Mouse (Mus musculus): ENCODE measurements around the gene Gzmb. TPM values are rescaled to one million over a fixed set of nuclear protein-coding genes. Genes with fewer than 3 reads are reported as not detected.
"Not testable (repeated sequence)": the region's sequence is repeated elsewhere in the genome, so short reads cannot be mapped to it uniquely, and the experiment has no call there.

Gene Gzmb
- polyA plus RNA-seq, 1 experiment from 2014 or later, result 1.9 TPM

DNA sequence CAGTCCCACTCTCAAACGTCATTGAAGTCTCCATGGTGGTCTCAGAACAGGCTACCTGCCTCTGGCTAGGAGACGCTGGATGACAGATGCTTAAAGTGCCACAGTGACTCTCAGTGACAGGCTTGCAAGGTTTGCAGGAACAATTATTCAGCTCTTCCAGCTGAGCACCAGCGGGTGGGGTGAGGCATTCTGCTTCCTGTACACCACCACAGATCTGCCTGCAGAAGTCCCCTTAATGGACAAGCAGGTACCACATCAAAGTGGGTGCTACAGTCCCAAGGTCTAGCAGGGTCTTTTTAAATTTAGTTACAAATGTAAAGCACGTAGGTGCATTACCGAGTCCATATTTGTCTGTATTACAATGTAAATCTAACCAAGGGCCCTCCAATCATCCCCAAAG, 25.7 kb upstream of the Gzmb start:
- Histone ChIP-seq H3K27me3 (ENCODE audit: control insufficient read depth, insufficient read depth, low read length) (no peaks in the 10 kb centered on the region), H3K27ac (ENCODE audit: low read length) (no peak overlapping the region), H3K4me2 (ENCODE audit: low read depth, low read length) (no peak overlapping the region), H3K4me3 (replicated peaks; ENCODE audit: low read length) (no peak overlapping the region), H3K36me3 (ENCODE audit: control insufficient read depth, insufficient read depth, low read length) (no peaks in the 10 kb centered on the region), H3K4me1 (ENCODE audit: control insufficient read depth, insufficient read depth, low read length) (no peaks in the 10 kb centered on the region), H3K9ac (ENCODE audit: low read length) (no peak overlapping the region), H3K9me3 (replicated peaks; ENCODE audit: control insufficient read depth, low read length) (no peaks in the 10 kb centered on the region)
- 62% methylated on average over 5 of the region's 5 CpGs for WGBS
- ATAC-seq (ENCODE audit: insufficient read depth, low FRiP score), result no peak

DNA sequence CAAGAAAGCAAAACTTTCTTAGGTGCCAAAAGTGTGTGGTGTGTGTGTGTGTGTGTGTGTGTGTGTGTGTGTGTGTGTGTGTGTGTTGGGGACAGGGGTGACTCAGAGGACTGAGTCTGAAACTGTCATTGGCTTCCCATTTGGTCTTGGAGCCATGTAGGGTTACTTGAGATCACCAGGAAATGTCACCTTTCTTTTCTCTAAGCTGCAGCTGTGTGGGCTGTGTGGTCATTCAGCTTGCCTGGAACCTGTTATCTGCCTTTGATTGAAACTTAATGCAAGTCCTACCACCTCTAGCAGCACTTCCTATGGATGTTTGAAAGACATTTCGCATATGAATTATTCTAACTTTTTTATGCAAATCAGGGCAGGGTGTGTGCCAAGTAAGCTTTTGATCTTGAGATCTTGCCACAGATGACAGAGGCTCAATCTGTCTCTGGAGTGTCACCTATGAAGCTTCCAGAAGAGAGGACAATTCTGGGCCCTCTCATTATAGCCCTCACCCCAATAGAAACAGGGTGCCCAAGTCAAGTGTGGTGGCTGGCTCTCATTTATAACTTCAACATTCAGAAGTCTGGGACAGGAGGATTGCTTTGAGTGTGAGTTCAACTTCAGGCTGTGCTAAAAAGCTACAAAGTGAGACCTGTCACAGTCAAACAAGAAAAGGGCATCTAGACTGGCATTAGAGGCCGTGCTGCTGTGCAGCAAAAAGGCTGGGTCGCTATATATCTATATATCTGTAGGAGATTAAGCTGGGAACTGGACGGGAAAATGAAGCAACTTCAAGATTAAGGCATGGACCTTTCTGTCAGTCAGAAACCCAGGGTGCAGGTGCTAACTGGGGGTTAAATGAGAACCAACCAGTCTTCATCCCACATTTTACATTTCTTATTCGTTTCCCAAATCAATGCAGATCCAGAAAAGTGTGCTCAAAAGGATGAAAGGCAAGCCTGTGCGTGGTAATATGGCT, 22.6 kb upstream of the Gzmb start:
- H3K9ac ChIP-seq (ENCODE audit: low read length), result no peak overlapping the region

DNA sequence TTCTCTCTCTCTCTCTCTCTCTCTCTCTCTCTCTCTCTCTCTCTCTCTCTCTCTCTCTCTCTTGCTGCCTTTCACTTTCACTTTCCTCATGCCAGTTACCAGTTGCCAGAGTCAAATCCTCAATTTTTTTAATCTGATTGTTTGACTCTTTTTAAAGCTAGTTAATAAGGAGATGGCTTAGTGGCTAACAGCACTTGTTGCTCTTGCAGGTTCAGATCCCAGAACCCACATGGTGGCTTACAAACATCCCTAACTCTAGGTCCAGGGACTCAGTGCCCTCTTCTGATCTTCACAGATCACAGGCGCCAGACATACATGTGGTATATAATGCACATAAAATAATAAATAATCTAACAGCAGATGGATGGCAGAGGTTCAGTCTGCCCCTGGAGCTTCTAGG, 21.8 kb upstream of the Gzmb start:
- H3K27ac ChIP-seq (ENCODE audit: low read length), result no peak overlapping the region
- no peaks in the 10 kb centered on the region for H3K4me1 ChIP-seq (ENCODE audit: control insufficient read depth, insufficient read depth, low read length)
- H3K4me3 ChIP-seq (replicated peaks; ENCODE audit: low read length), result no peak overlapping the region
- ATAC-seq (ENCODE audit: insufficient read depth, low FRiP score), result no peak
- no peaks in the 10 kb centered on the region for H3K36me3 ChIP-seq (ENCODE audit: control insufficient read depth, insufficient read depth, low read length)
- H3K9me3 ChIP-seq (replicated peaks; ENCODE audit: control insufficient read depth, low read length), result no peaks in the 10 kb centered on the region
- no peak overlapping the region for H3K9ac ChIP-seq (ENCODE audit: low read length)
- H3K27me3 ChIP-seq (ENCODE audit: control insufficient read depth, insufficient read depth, low read length), result no peaks in the 10 kb centered on the region
- no peak overlapping the region for H3K4me2 ChIP-seq (ENCODE audit: low read depth, low read length)
- 73% methylated on average over 1 of the region's 1 CpGs for WGBS

More for the DNA sequence above, 22.6 kb upstream of the Gzmb start:
- no peak overlapping the region for H3K27ac ChIP-seq (ENCODE audit: low read length)
- no peak for ATAC-seq (ENCODE audit: insufficient read depth, low FRiP score)
- H3K4me3 ChIP-seq (replicated peaks; ENCODE audit: low read length), result no peak overlapping the region
- 82% methylated on average over 6 of the region's 6 CpGs for WGBS
- H3K36me3 ChIP-seq (ENCODE audit: control insufficient read depth, insufficient read depth, low read length), result no peaks in the 10 kb centered on the region
- H3K4me2 ChIP-seq (ENCODE audit: low read depth, low read length), result no peak overlapping the region
- no peaks in the 10 kb centered on the region for H3K9me3 ChIP-seq (replicated peaks; ENCODE audit: control insufficient read depth, low read length)
- H3K4me1 ChIP-seq (ENCODE audit: control insufficient read depth, insufficient read depth, low read length), result no peaks in the 10 kb centered on the region
- H3K27me3 ChIP-seq (ENCODE audit: control insufficient read depth, insufficient read depth, low read length), result no peaks in the 10 kb centered on the region

DNA sequence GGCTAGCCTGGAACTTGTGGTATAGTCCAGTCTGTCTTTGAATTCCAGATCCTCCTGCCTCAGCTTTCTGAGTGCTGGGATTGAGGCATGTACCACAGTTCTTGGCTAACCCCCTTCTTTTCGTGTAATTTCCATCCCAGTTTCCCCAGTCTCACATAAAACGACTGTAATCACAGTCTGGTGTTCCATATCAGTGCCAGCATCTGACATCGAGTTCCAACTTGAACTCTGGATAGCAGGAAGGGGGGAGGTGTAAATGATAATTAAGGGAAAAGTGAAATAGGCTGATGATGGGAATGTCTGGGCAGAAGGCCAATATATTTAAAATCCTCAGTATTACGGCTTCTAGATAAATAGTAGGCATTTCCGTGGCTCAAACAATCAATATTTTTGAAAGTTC, 19.0 kb upstream of the Gzmb start:
- Histone ChIP-seq H3K9ac (ENCODE audit: low read length) (no peak overlapping the region), H3K27me3 (ENCODE audit: control insufficient read depth, insufficient read depth, low read length) (no peaks in the 10 kb centered on the region), H3K9me3 (replicated peaks; ENCODE audit: control insufficient read depth, low read length) (no peaks in the 10 kb centered on the region), H3K36me3 (ENCODE audit: control insufficient read depth, insufficient read depth, low read length) (no peaks in the 10 kb centered on the region), H3K4me3 (replicated peaks; ENCODE audit: low read length) (no peak overlapping the region), H3K4me1 (ENCODE audit: control insufficient read depth, insufficient read depth, low read length) (no peaks in the 10 kb centered on the region), H3K27ac (ENCODE audit: low read length) (no peak overlapping the region), H3K4me2 (ENCODE audit: low read depth, low read length) (no peak overlapping the region)
- WGBS, result 43% methylated on average over 5 of the region's 5 CpGs
- no peak for ATAC-seq (ENCODE audit: insufficient read depth, low FRiP score)

DNA sequence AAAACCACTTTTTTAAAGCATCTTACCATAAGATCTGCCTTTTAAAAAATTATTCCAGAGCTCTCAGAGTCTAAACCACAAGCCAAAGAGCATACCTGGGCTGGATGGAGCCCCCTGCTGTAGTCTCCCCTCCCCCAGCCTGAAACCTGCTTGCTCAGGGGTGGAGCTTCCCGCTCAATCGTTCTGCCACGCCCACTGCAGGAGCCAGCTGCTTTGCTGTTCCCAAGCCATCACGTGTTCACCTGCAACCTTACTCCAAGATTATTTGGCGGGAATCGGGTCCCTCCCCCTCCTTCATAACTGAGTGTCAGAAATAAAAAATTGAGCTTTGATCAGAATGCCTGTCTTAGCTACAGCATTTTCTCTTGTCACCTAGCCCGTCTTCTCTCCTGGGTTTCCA, 16.6 kb upstream of the Gzmb start:
- WGBS, result 43% methylated on average over 7 of the region's 7 CpGs
- H3K9me3 ChIP-seq (replicated peaks; ENCODE audit: control insufficient read depth, low read length); H3K9ac ChIP-seq (ENCODE audit: low read length); H3K4me2 ChIP-seq (ENCODE audit: low read depth, low read length); H3K4me1 ChIP-seq (ENCODE audit: control insufficient read depth, insufficient read depth, low read length); H3K4me3 ChIP-seq (replicated peaks; ENCODE audit: low read length); H3K27me3 ChIP-seq (ENCODE audit: control insufficient read depth, insufficient read depth, low read length); H3K36me3 ChIP-seq (ENCODE audit: control insufficient read depth, insufficient read depth, low read length); H3K27ac ChIP-seq (ENCODE audit: low read length); ATAC-seq (ENCODE audit: insufficient read depth, low FRiP score): not testable (repeated sequence)

DNA sequence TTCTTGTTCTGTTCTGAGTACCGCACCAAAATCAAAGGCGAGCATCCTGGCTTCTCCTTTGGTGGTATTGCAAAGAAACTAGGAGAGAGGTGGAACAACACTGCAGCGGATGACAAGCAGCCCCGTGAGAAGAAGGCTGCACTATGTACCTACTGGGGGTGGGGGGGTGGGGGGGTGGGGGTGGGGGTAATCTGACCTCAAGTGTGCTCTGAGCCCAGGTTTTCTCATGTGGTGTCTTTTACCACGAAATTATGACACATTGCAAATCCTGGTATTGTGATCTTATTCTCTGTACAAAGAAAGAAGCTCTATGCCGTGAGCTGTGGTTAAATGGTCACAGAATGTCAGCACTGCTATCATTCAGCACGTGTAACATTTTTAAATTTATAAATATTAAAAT, 14.0 kb upstream of the Gzmb start:
- not testable (repeated sequence) for H3K4me2 ChIP-seq (ENCODE audit: low read depth, low read length); ATAC-seq (ENCODE audit: insufficient read depth, low FRiP score); H3K4me1 ChIP-seq (ENCODE audit: control insufficient read depth, insufficient read depth, low read length); H3K9ac ChIP-seq (ENCODE audit: low read length); H3K36me3 ChIP-seq (ENCODE audit: control insufficient read depth, insufficient read depth, low read length); H3K4me3 ChIP-seq (replicated peaks; ENCODE audit: low read length); H3K9me3 ChIP-seq (replicated peaks; ENCODE audit: control insufficient read depth, low read length); H3K27ac ChIP-seq (ENCODE audit: low read length); H3K27me3 ChIP-seq (ENCODE audit: control insufficient read depth, insufficient read depth, low read length)
- WGBS, result 71% methylated on average over 7 of the region's 7 CpGs

DNA sequence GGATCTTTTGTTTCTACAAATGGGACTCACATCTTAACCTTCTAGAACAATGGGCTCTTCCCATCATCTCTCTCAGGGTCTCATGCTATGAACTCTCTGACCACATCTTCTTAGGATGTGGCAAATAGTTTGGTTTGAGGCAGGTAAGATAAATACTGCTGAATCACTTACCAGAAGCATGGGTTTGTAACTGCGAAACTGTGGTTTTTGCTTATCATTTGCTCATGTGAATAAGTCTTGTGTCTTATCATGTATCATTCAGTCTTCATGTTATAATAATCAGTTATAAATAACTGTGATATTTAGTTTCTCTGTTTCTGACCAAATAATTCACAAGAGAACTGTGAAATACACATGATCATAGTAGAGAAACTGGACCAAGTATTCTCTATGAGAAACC, 4.0 kb upstream of the Gzmb start:
- no peak overlapping the region for H3K27ac ChIP-seq (ENCODE audit: low read length)
- ATAC-seq (ENCODE audit: insufficient read depth, low FRiP score), result no peak
- H3K4me2 ChIP-seq (ENCODE audit: low read depth, low read length), result no peak overlapping the region
- H3K4me1 ChIP-seq (ENCODE audit: control insufficient read depth, insufficient read depth, low read length), result no peaks in the 10 kb centered on the region
- H3K9me3 ChIP-seq (replicated peaks; ENCODE audit: control insufficient read depth, low read length), result no peaks in the 10 kb centered on the region
- no peak overlapping the region for H3K9ac ChIP-seq (ENCODE audit: low read length)
- H3K4me3 ChIP-seq (replicated peaks; ENCODE audit: low read length), result no peak overlapping the region
- no peaks in the 10 kb centered on the region for H3K27me3 ChIP-seq (ENCODE audit: control insufficient read depth, insufficient read depth, low read length)
- WGBS, result 85% methylated on average over 1 of the region's 1 CpGs
- H3K36me3 ChIP-seq (ENCODE audit: control insufficient read depth, insufficient read depth, low read length), result no peaks in the 10 kb centered on the region

DNA sequence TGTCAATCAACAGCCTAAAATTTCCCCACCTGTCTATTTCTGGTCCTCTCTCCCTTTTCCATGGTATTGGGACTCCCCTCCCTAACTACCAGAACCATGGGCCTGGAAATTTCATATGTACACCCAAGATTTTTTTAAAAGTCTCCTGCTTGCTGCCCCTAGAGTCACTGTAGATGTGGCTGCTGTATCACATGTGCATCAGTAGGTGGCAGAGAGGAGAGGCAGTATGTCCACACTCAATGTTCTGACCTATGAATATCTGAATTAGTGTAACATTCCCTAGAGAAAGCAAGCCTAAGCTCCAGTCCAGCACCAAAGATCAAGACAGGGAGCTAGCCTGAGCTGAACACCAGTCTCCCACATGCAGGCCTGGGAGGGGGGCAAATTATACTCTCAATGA, 21.7 kb downstream of the Gzmb start:
- no peak for ATAC-seq (ENCODE audit: insufficient read depth, low FRiP score)
- no peak overlapping the region for H3K4me3 ChIP-seq (replicated peaks; ENCODE audit: low read length)
- H3K36me3 ChIP-seq (ENCODE audit: control insufficient read depth, insufficient read depth, low read length), result no peaks in the 10 kb centered on the region
- H3K9ac ChIP-seq (ENCODE audit: low read length), result no peak overlapping the region
- H3K27me3 ChIP-seq (ENCODE audit: control insufficient read depth, insufficient read depth, low read length), result no peaks in the 10 kb centered on the region
- H3K27ac ChIP-seq (ENCODE audit: low read length), result no peak overlapping the region
- no peaks in the 10 kb centered on the region for H3K4me1 ChIP-seq (ENCODE audit: control insufficient read depth, insufficient read depth, low read length)
- H3K4me2 ChIP-seq (ENCODE audit: low read depth, low read length), result no peak overlapping the region
- H3K9me3 ChIP-seq (replicated peaks; ENCODE audit: control insufficient read depth, low read length), result no peaks in the 10 kb centered on the region

DNA sequence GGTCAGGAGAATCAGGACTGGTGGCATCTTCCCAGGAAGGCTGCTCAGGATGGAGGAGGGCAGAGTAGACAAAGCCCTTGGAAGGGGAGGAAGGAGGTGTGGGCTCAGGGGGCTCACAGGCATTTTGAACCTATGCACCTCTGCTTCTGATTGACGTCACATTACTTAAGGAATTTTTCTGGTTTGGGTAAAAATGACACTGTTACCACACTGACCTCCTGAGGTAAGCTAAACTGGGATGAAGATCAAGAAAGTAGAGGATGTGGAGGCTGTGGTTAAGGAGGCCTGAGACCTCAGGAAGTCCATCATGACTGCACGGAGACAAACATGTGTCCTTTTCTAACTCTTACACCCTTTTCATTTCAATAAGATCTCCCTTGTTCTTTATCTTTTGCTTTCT, 27.5 kb downstream of the Gzmb start, which contains the start of gene Gzmc:
Gene Gzmc, minus strand, starts transcription at position 101 of the 400 bp plus-strand sequence.
- H3K4me1 ChIP-seq (ENCODE audit: control insufficient read depth, insufficient read depth, low read length), result no peaks in the 10 kb centered on the region
- H3K9ac ChIP-seq (ENCODE audit: low read length), result no peak within 1 kb of the TSS
- 70% methylated on average over 2 of the region's 2 CpGs for whole genome bisulfite sequencing
- no peaks in the 10 kb centered on the region for H3K36me3 ChIP-seq (ENCODE audit: control insufficient read depth, insufficient read depth, low read length)
- H3K27ac ChIP-seq (ENCODE audit: low read length), result no peak within 1 kb of the TSS
- H3K4me3 ChIP-seq (replicated peaks; ENCODE audit: low read length), result no peak within 1 kb of the TSS
- H3K27me3 ChIP-seq (ENCODE audit: control insufficient read depth, insufficient read depth, low read length), result no peaks in the 10 kb centered on the region
- no peak within 1 kb of the TSS for H3K4me2 ChIP-seq (ENCODE audit: low read depth, low read length)
- H3K9me3 ChIP-seq (replicated peaks; ENCODE audit: control insufficient read depth, low read length), result no peaks in the 10 kb centered on the region
- ATAC-seq (ENCODE audit: insufficient read depth, low FRiP score), result no peak

Data from stomach, embryonic 16.5 days (tissue).